Mouse (Mus musculus) adrenal gland, adult (tissue): Measurements from ENCODE around the gene Bola2.
"Not testable (repeated sequence)": the region's sequence is repeated elsewhere in the genome, so short reads cannot be mapped to it uniquely, and the experiment has no call there.

Experiments used
- DNase-seq, 2 experiments: peaks; one replicate each; pipeline ENCODE4 v3.0.0; 2022 to 2023; ENCODE audit warnings: low spot score in 1 of 2; ENCODE audit not compliant: inconsistent age in 2 of 2

The Bola2 gene

DNA sequence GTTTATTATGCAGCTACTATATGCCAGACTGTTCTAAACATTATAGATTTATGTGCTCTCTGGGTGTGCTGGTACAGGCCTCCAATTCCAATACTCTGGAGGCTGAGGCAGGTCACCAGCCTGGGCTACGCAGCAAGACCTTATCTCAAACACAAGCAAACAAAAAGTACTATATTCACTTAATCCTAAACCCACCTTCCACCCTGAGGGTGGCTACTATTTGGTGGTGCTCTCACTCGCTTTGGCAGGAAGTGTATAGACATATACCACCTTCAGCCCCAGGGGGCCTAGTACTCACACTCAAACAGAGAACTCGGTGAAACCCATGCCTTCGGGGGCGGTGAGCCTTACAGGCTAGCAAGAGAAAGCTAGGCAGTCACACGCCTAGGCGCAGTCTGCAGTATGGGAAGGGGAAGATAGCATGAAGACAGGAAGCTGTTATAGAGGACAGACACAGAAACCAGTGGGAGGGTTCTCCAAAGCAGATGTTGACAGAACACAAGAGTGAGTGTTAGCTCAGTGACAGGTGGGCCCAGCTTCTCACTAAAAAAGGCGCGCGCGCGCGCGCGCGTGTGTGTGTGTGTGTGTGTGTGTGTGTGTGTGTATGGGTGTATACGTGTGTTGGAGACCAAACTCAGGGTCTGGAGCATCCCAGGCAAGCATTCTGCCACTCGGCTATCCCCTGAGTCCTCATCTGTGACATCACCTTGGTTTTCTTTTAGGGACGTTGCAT, 12.4 kb downstream of the Bola2 start, which contains the start of gene Coro1a:
Coro1a (minus strand) TSS at position 346 of the 733 bp plus-strand sequence.
- DNase-seq: no peak

DNA sequence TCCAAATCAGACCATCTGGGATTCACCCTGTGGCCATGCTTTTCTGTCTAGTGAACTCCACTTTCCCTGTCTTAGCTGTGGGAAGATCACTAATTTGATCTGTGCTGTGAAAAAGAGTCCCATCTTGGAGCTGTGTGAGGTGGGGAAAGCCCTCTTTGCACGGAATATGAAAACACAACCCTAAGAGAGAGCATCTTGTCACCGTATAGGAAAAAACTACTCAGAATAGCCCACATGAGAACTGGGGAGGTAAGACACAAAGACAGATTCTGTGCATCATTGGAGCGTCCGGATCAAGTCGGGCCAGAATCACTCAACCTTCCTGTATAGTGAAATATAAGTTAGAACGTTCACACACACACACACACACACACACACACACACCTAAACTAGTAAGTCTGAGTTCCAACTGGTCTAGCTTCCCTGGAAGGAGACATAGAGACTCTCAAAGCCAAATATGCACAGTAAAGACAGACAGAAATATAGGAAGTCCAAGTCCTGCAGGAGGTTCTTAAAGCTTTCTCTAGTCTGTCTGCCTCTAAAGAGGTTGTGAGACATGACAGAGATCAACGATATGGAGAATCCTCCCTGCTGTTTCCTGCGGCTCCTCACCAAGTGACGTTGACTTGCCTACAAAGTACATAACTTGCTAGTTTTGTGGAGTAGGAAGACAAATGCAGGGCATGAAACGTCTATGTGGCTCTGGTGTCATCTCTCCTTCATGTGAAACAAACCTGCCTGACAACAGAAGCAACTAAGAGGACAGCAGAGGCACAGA, 13.2 kb downstream of the Bola2 start:
- no peak for DNase-seq

GRCm38 (mm10) chr7:126710266-126710665, 15.1 kb downstream of the Bola2 start:
- no peak for DNase-seq

- no peak for DNase-seq
Observed at GRCm38 (mm10) chr7:126711910-126712309, 16.7 kb downstream of the Bola2 start.

GRCm38 (mm10) chr7:126715679-126716078, 20.5 kb downstream of the Bola2 start:
- no peak for DNase-seq

GRCm38 (mm10) chr7:126717566-126717965, 22.4 kb downstream of the Bola2 start:
- no peak for DNase-seq

- DNase-seq: peak; percentile 33 to 69
Observed at GRCm38 (mm10) chr7:126718787-126719337, 23.7 kb downstream of the Bola2 start.

DNA sequence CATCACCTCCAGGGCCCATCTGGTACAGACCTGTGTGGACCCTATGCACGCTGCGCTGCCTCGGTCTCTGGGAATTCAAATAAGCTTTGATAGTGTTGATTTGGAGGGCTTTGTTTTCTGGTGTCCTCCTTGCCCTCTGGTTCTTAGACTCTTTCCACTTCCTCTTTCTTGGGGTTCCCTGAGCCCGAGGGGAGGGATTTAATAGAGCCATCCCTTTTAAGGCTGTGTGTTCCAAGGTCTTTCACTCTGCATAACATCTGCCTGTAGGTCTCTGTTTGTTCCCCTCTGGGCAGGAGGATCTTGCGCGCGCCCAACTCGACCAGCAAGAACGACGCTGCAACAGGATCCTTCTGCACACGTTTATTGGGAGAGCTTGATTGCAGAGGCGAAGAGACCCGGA, 26.4 kb downstream of the Bola2 start:
- no peak for DNase-seq

DNA sequence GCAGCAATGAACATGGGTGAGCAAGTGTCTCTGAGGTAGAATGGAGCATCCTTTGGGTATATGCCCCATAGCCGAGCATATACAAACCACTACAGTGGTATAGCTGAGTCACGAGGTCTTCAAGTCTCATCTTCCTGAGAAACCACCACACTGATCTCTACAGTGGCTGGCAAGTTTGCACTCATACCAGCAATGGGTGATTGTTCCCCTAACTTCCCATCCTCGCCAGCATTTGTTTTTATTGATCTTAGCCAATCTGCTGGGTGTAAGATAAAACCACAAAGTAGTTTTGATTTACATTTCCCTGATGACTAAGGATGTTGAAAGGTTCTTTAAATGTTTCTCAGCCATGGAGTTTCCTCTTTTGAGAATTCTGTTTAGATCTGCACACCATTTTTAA, 29.9 kb downstream of the Bola2 start:
- DNase-seq: no peak

DNA sequence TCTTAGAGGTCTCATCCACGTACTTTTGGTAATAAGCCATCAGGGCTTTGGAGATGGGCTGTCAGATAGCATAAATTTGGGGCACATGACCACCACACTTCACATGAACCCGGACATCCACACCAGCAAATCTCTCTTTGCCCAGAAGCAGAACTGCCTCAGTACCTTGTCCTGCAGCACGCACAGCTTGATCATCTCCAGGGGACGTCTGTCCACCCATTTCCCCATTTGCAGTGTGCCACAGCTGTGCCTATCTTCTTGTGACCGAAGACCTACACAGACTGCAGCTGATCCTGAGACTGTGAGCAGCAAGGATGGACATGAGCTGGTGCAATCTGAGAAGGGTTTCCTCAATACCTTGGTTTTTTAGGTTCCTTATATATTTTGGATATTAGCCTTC, 30.5 kb downstream of the Bola2 start:
- no peak for DNase-seq

- DNase-seq: not testable (repeated sequence)
Observed at GRCm38 (mm10) chr7:126730256-126730789, 35.1 kb downstream of the Bola2 start.

- DNase-seq: no peak
Observed at GRCm38 (mm10) chr7:126736122-126736521, 40.9 kb downstream of the Bola2 start.

GRCm38 (mm10) chr7:126739551-126739950, 44.4 kb downstream of the Bola2 start:
- DNase-seq: no peak

- no peak for DNase-seq
Observed at GRCm38 (mm10) chr7:126740132-126740735, 45.0 kb downstream of the Bola2 start.

- no peak for DNase-seq
Observed at GRCm38 (mm10) chr7:126740977-126741376, 45.8 kb downstream of the Bola2 start.

DNA sequence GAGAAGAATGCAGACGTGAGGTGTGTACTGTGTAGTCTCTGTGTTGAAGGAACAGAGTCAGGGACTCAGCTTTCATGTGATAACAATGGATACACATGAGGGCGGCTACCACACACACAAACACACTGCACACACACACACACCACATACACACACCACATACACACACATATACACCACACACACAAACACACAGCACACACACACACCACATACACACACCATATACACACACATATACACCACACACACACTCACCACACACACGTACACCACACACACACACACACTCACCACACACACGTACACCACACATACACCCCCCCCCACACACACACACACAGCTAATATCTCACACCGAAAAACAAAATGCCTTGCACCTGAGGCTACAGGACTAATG, 46.3 kb downstream of the Bola2 start:
- no peak for DNase-seq

DNA sequence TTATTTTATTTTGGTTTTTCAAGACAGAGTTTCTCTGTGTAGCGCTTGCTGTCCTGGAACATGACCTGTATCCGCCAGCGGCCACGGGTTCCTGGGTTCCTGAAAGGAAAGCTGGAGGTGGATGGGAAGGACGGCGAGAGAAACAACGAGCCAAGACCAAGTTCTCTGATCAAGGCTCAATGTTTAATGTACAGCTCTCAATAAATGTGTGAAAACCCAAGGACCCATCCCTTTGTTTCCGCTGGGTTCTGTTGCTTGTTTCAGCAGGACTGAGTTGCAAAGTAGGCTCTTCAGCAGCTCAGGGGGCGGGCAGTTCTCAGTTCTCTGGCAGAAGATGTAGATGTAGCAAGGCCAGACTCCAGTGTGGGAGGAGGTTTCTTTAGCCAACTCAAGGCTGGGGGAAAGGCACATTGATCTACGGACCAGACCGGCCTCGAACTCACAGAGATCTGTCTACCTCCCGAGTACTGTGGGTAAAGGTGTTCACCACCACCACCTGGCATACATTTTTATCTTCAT, 46.8 kb downstream of the Bola2 start:
- DNase-seq: no peak

- no peak for DNase-seq
Observed at GRCm38 (mm10) chr7:126746066-126746465, 50.9 kb downstream of the Bola2 start.

GRCm38 (mm10) chr7:126746798-126747197, 51.6 kb downstream of the Bola2 start:
- DNase-seq: no peak

GRCm38 (mm10) chr7:126748824-126749223, 53.6 kb downstream of the Bola2 start:
- no peak for DNase-seq
